Mouse (Mus musculus) CD4-positive naive resting alpha-beta T cell, adult 76 days (primary cell): ENCODE data around the gene Gm21738. TPM values are rescaled to one million over a fixed set of nuclear protein-coding genes. Genes with fewer than 3 reads are reported as not detected.

Experiments used
- total RNA-seq: library from RNA; stranded (reverse); gene quantifications from one replicate; pipeline ENCODE4 v1.2.4, GENCODE M21; 2023

Gene Gm21738
- total RNA-seq, result 3.2 TPM

DNA sequence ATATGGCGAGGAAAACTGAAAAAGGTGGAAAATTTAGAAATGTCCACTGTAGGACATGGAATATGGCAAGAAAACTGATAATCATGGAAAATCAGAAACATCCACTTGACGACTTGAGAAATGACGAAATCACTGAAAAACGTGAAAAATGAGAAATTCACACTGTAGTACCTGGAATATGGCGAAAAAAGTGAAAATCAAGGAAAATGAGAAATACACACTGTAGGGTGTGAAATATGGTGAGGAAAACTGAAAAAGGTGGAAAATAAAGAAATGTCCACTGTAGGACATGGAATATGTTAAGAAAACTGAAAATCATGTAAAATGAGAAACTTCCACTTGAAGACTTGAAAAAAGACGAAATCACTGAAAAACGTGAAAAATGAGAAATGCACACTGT, at the start of gene Gm21738:
TSS of gene Gm21738 (minus strand) at position 101 of the 400 bp plus-strand sequence.

Other genes with a start within 250 kb of the Gm21738 start
- gene Gm2244, start 131.0 kb upstream of the Gm21738 start, total RNA-seq, result not detected
- 1.3 TPM for gene Gm2237, start 166.2 kb upstream of the Gm21738 start, total RNA-seq
- not detected for gene Gm5458, start 183.7 kb upstream of the Gm21738 start, total RNA-seq